Comparison of ENCODE assay signal across 8 mouse cellular contexts in the genomic region with DNA sequence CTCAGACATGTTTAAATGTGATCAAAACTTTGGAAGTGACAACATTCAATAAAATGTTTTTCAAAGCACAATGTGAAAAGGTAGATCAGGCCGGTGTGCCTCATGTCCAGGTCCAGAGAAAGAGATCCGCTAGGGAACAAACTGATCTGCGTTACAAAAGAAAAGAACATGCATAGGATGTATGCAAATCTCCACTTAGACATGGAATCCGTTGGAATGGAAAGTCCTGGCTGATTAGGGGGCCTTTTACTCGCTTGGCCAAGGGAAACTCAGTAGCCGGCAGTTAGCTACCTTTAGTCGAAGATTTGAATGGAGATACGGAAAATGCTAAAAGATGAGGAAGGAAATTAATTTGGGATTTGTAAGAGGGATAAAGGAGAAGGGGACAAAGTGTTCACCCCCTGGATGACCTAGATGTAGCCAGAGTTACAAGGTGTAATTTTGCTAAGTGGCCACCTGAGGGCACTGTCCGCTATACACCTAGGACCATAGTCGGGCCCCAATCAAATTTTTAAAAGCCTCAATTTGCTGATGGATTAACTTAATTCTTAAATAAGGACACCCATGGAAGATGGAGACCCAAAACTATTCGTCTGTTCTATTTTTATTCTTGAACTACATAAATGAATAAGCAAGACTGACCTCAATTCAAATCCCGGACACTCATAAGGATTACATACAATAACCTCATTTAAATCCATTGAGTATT.
DNase-seq lines count a peak whose midpoint lies in the region; ATAC-seq and TF ChIP-seq lines count a peak whose summit lies in the region.

No protein-coding gene starts in this region.

- H3K4me1 ChIP-seq in kidney, adult 2 months (ENCODE audit: control insufficient read depth, insufficient read depth, low read length) = no peaks in the 10 kb centered on the region
- H3K4me1 ChIP-seq in CH12.LX (ENCODE audit: control insufficient read depth in 1 of 2, insufficient read depth in 2 of 2) = no peaks in the 10 kb centered on the region
- no peaks in the 10 kb centered on the region for H3K4me1 ChIP-seq in bone marrow macrophage, adult 2 months (ENCODE audit: control insufficient read depth, insufficient read depth, low read length)
- H3K4me1 ChIP-seq in forebrain, embryonic 14.5 days (ENCODE audit: control insufficient read depth, insufficient read depth, low read length) = peaks cover 7% of the 10 kb centered on the region

- no peaks in the 10 kb centered on the region for H3K27me3 ChIP-seq in kidney, adult 2 months (replicated peaks; ENCODE audit: control insufficient read depth, insufficient read depth, low read length)
- H3K27me3 ChIP-seq in CH12.LX (replicated peaks) = no peaks in the 10 kb centered on the region
- no peaks in the 10 kb centered on the region for H3K27me3 ChIP-seq in forebrain, embryonic 14.5 days (replicated peaks; ENCODE audit: control insufficient read depth, insufficient read depth, low read length)

- peak; percentile 2 for DNase-seq in kidney, adult 2 months
- no peak for DNase-seq in kidney, adult 18-20 months
- peak; percentile 1 for DNase-seq in CH12.LX (ENCODE audit: extremely low read depth)
- DNase-seq in forebrain, embryonic 14.5 days (ENCODE audit: low spot score) = peak; percentile 61
- peak; percentile 11 for DNase-seq in naive thymus-derived CD4-positive, alpha-beta T cell, adult 2 months (ENCODE audit: low read depth)
- DNase-seq in right cerebral cortex, postnatal 36 days (ENCODE audit: low spot score in 2 of 2) = no peak
- DNase-seq in left cerebral cortex, postnatal 14 days (ENCODE audit: low spot score in 2 of 2) = no peak

- no peaks in the 10 kb centered on the region for H3K79me2 ChIP-seq in CH12.LX (replicated peaks; ENCODE audit: control insufficient read depth, extremely low read depth, insufficient read depth, poor library complexity, severe bottlenecking)

- peak; percentile 46 for TF ChIP-seq CTCF in kidney, adult 2 months (conservative IDR thresholded peaks at IDR 0.05; ENCODE audit: insufficient read depth, insufficient read length, low read depth, low read length)
- TF ChIP-seq CTCF in CH12.LX (conservative IDR thresholded peaks at IDR 0.05 in 1 of 2, IDR thresholded peaks at IDR 0.05 in 1 of 2; ENCODE audit: low read depth in 2 of 2, low read length in 2 of 2) = peak in 1 of 2 experiments; percentile 46; a peak in 2 of 4 replicates
- TF ChIP-seq CTCF in bone marrow macrophage, adult 2 months (IDR thresholded peaks at IDR 0.05; ENCODE audit: low read depth, low read length) = peak; percentile 30; the same call in 1 of the 2 replicates

- dilution Hi-C loops in CH12.LX (cut with MboI; ENCODE audit: extremely low pct_ligation_motif_present, extremely low pct_unique_long_range_greater_than_20kb, low sequenced_read_pairs) = no loop called here

- intact Hi-C loops in left cerebral cortex, postnatal 14 days (cut with DNase I) = loop anchor here (5.0 to 10.0 kb wide), 3 partner anchors 132 to 1629 kb away; no protein-coding TSS in a partner anchor

- no peak overlapping the region for H3K27ac ChIP-seq in kidney, adult 2 months (ENCODE audit: insufficient read depth, low read depth, low read length)
- no peak overlapping the region for H3K27ac ChIP-seq in CH12.LX (ENCODE audit: insufficient read depth, low read depth)
- no peak overlapping the region for H3K27ac ChIP-seq in bone marrow macrophage, adult 2 months (ENCODE audit: insufficient read depth, low read depth, low read length)
- H3K27ac ChIP-seq in forebrain, embryonic 14.5 days (ENCODE audit: low read depth, low read length) = no peak overlapping the region

- H3K9ac ChIP-seq in CH12.LX (ENCODE audit: insufficient read depth, low read depth) = no peak overlapping the region
- H3K9ac ChIP-seq in forebrain, embryonic 14.5 days (ENCODE audit: low read length) = no peak overlapping the region

- in situ Hi-C loops in CH12.LX (cut with MboI; ENCODE audit: low pct_ligation_motif_present, low pct_unique_long_range_greater_than_20kb, low sequenced_read_pairs) = no loop called here

- TF ChIP-seq POLR2A in kidney, adult 2 months (IDR thresholded peaks at IDR 0.05; ENCODE audit: low read depth, low read length) = no peak
- no peak for TF ChIP-seq POLR2A in CH12.LX (IDR thresholded peaks at IDR 0.05; ENCODE audit: low read depth, low read length)
- TF ChIP-seq POLR2A in bone marrow macrophage, adult 2 months (IDR thresholded peaks at IDR 0.05; ENCODE audit: borderline replicate concordance, low read depth, low read length) = no peak

- TF ChIP-seq RAD21 in CH12.LX (IDR thresholded peaks at IDR 0.05; ENCODE audit: low read depth, low read length) = peak; percentile 4

- H3K4me3 ChIP-seq in kidney, adult 2 months (ENCODE audit: insufficient read depth, low read depth, low read length) = no peak overlapping the region
- no peak overlapping the region for H3K4me3 ChIP-seq in CH12.LX (replicated peaks in 1 of 3; ENCODE audit: low read depth in 2 of 3, low read length in 2 of 3, poor library complexity in 1 of 3)
- H3K4me3 ChIP-seq in bone marrow macrophage, adult 2 months (ENCODE audit: insufficient read depth, low read length) = no peak overlapping the region
- H3K4me3 ChIP-seq in forebrain, embryonic 14.5 days (ENCODE audit: low read depth, low read length) = no peak overlapping the region

- ATAC-seq in forebrain, embryonic 14.5 days = peak; percentile 47; the same call in 1 of the 2 replicates

- no peak overlapping the region for H3K4me2 ChIP-seq in CH12.LX (ENCODE audit: insufficient read depth, low read depth, poor library complexity, severe bottlenecking)
- no peak overlapping the region for H3K4me2 ChIP-seq in forebrain, embryonic 14.5 days (ENCODE audit: low read length)

- peaks cover 41% of the 10 kb centered on the region for H3K9me3 ChIP-seq in CH12.LX (replicated peaks; ENCODE audit: low read length)
- no peaks in the 10 kb centered on the region for H3K9me3 ChIP-seq in forebrain, embryonic 14.5 days (replicated peaks; ENCODE audit: control insufficient read depth, low read length)

- TF ChIP-seq EP300 in CH12.LX (IDR thresholded peaks at IDR 0.05; ENCODE audit: low read length) = no peak

- 52% methylated on average over 12 of the region's 12 CpGs for WGBS in kidney, adult 2 months
- WGBS in forebrain, embryonic 14.5 days = 36% methylated on average over 12 of the region's 12 CpGs

- no peaks in the 10 kb centered on the region for H3K36me3 ChIP-seq in kidney, adult 2 months (ENCODE audit: control insufficient read depth, insufficient read depth, low read length)
- H3K36me3 ChIP-seq in CH12.LX (replicated peaks in 1 of 2; ENCODE audit: control insufficient read depth in 1 of 2, insufficient read depth in 1 of 2, low read length in 1 of 2) = no peaks in the 10 kb centered on the region
- H3K36me3 ChIP-seq in forebrain, embryonic 14.5 days (ENCODE audit: control insufficient read depth, insufficient read depth, low read length) = no peaks in the 10 kb centered on the region

TF ChIP-seq in CH12.LX, 34 proteins besides CTCF, POLR2A, EP300 and RAD21:
- TF ChIP-seq ZKSCAN1 (IDR thresholded peaks at IDR 0.05; ENCODE audit: borderline replicate concordance, low read depth, low read length) (no peak), RCOR1 (conservative IDR thresholded peaks at IDR 0.05; ENCODE audit: low read depth, low read length) (no peak), MEF2A (IDR thresholded peaks at IDR 0.05; ENCODE audit: borderline replicate concordance, low read depth, low read length) (no peak), ETS1 (conservative IDR thresholded peaks at IDR 0.05; ENCODE audit: low read depth, low read length) (no peak), JUND (conservative IDR thresholded peaks at IDR 0.05; ENCODE audit: low read depth, low read length) (no peak), MAX (IDR thresholded peaks at IDR 0.05; ENCODE audit: low read length) (no peak), UBTF (IDR thresholded peaks at IDR 0.05; ENCODE audit: low read depth, low read length) (no peak), GABPA (IDR thresholded peaks at IDR 0.05; ENCODE audit: insufficient replicate concordance, low read depth, low read length) (no peak), USF2 (conservative IDR thresholded peaks at IDR 0.05; ENCODE audit: low read depth, low read length) (no peak), PAX5 (IDR thresholded peaks at IDR 0.05; ENCODE audit: low read length) (no peak), CHD1 (IDR thresholded peaks at IDR 0.05; ENCODE audit: low read depth, low read length) (no peak), POLR2AphosphoS2 (IDR thresholded peaks at IDR 0.05; ENCODE audit: low read depth, low read length) (no peak), USF1 (IDR thresholded peaks at IDR 0.05; ENCODE audit: low read depth, low read length) (no peak), SIN3A (IDR thresholded peaks at IDR 0.05; ENCODE audit: low read length) (no peak), MAFK (IDR thresholded peaks at IDR 0.05; ENCODE audit: insufficient replicate concordance, low read length) (no peak), NRF1 (IDR thresholded peaks at IDR 0.05; ENCODE audit: low read depth, low read length) (no peak), MAZ (IDR thresholded peaks at IDR 0.05; ENCODE audit: low read depth, low read length) (no peak), HCFC1 (IDR thresholded peaks at IDR 0.05; ENCODE audit: low read depth, low read length) (no peak), KAT2A (IDR thresholded peaks at IDR 0.05; ENCODE audit: insufficient replicate concordance, low read length) (no peak), ZMIZ1 (IDR thresholded peaks at IDR 0.05; ENCODE audit: low read depth, low read length) (no peak)

Comparison
In these comparisons a context has a peak if more than half of its experiments do, and no peak if none do; other contexts are left out.
1. DNase-seq: peak in kidney, adult 2 months (single experiment), CH12.LX (single experiment), forebrain, embryonic 14.5 days (single experiment) and naive thymus-derived CD4-positive, alpha-beta T cell, adult 2 months (single experiment); none in kidney, adult 18-20 months (single experiment), right cerebral cortex, postnatal 36 days (0 of 2) and left cerebral cortex, postnatal 14 days (0 of 2).